Mouse (Mus musculus): Measurements from ENCODE around the gene Iqch.

Iqch gene

GRCm38 (mm10) chr9:63493746-63494145 is 108.5 kb downstream of the Iqch start:
- no peak for DNase-seq (ENCODE audit: low spot score)

DNA sequence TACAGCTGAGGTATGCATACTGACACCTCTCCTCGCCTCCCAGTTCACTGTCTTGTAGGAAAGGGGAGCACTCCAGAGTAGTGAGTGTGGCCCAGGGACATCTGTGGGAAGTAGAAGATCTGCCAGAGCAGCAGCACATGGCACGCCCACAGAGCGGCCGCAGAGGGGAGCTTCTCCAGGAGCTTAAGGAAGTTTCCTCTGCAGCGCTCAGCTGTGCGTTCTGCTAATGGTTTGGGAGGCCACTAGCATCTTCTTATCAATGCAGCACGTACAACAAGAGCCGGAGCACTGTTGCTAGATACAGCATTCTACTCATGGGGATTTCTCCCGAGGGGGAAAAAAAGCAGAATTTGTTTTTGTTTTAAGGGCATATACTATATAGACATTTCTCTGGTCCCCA is 110.0 kb downstream of the Iqch start:
- no peak for DNase-seq (ENCODE audit: low spot score)

GRCm38 (mm10) chr9:63490521-63491307 is 111.6 kb downstream of the Iqch start:
- no peak for DNase-seq (ENCODE audit: low spot score)

DNA sequence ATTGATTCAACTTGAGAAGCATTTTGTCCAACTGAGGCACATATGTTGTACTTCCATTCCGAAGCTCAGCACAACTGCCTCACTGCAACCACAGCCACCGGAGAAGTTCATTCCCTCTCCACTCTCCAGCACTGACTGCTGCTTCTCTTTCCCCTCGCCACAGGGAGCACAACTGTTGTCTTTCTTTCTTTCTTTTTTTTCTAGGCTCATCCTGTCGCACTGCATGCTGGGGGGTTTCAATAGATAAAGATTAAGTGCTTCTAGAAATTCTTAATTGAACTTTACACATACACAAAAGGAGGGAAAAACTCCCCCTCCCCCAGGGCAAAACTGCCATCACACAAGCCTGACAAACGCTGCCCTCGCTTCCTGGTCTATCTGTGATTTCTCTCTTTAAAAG is 113.1 kb downstream of the Iqch start:
- no peak for DNase-seq (ENCODE audit: low spot score)

- DNase-seq (ENCODE audit: low spot score): peak; percentile 34
Measured at GRCm38 (mm10) chr9:63465561-63465960, 136.7 kb downstream of the Iqch start.

DNA sequence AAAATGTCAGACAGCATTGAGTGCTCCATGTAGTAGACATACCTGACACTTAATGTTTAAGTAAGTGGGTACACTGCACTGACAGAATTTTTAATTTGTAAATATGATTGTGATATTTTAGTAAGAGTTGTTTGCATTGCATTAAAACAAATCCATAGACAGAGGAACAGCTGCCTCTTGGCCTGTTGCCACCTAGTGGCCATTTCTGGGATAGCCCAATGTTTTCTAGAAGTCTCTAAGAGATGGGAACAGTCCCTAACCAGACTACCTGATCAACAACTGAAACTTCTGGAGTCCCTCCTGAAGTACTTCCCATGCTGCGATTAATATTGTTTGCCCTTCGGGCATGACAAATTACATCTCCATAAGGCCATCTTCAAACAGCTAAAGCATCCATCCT is 140.0 kb downstream of the Iqch start:
- peak; percentile 86 for DNase-seq (ENCODE audit: low spot score)

- no peak for DNase-seq (ENCODE audit: low spot score)
Measured at GRCm38 (mm10) chr9:63456401-63456800, 145.9 kb downstream of the Iqch start.

- DNase-seq (ENCODE audit: low spot score): no peak
Measured at GRCm38 (mm10) chr9:63454341-63454740, 148.0 kb downstream of the Iqch start.

GRCm38 (mm10) chr9:63450531-63451030 is 151.7 kb downstream of the Iqch start:
- no peak for DNase-seq (ENCODE audit: low spot score)

- DNase-seq (ENCODE audit: low spot score): no peak
Measured at GRCm38 (mm10) chr9:63443695-63444094, 158.6 kb downstream of the Iqch start.

DNA sequence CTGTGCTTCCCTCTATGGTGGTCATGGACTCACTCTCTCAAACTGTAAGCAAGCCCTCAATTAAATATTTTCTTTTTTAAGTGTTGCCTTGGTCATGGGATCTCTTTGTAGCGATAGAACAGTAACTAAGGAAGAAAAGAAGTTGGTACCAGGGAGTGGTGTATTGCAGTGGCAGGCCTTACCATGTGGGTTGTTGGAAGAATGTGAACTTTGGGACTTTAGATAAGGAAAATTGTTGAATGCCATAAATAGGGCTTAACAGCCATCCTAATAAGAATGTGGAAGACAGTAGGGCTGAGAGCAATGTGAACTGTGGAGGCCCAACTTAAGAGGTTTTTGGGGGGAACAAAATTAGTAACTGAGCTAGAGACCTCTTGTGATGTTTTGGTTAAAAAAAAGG is 171.6 kb downstream of the Iqch start:
- no peak for DNase-seq (ENCODE audit: low spot score)

- DNase-seq (ENCODE audit: low spot score): no peak
Measured at GRCm38 (mm10) chr9:63421096-63421736, 181.1 kb downstream of the Iqch start.

GRCm38 (mm10) chr9:63420396-63420795 is 181.9 kb downstream of the Iqch start:
- no peak for DNase-seq (ENCODE audit: low spot score)

- DNase-seq (ENCODE audit: low spot score): no peak
Measured at GRCm38 (mm10) chr9:63400176-63400575, 202.1 kb downstream of the Iqch start.

DNA sequence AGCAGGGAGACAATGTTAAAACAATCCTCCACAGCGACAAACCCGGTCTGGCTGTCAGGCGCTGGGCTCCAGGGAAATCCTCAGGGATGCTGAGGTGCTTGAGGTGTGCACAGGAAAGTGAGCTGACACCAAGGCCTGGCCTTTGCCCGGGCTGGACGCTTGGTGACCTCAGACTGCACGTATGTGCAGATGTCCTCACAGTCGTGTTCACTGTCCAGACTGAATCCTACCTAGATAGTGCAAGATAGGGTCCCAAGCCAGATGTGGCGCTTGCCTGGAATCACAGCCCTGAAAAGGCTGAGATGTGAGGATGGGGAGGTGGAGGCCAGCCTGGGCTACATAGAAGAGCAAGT is 202.9 kb downstream of the Iqch start:
- DNase-seq (ENCODE audit: low spot score): no peak

GRCm38 (mm10) chr9:63398611-63399462 is 203.5 kb downstream of the Iqch start, which contains the start of gene 2300009A05Rik:
2300009A05Rik (minus strand) TSS chr9:63399246.
- DNase-seq (ENCODE audit: low spot score): peak; percentile 96

DNA sequence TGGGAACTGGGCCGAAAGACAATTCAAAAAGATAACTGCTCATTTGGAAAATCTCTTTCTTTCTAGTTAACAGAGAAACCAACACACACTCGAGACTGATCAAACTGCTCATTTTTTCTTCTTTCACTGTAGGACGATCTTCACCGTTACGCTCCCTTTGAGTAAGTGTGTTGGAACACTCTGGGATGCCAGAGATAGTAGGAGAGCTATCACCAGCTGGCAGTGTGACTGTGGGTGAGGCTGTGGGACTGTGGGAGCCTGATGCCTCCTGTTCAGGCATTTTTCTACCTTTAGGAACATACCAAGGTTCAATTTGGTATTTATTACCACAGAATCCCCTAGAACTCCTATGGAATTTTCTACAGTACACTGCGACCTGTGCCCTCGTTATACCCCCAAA is 206.7 kb downstream of the Iqch start:
- DNase-seq (ENCODE audit: low spot score): no peak

DNA sequence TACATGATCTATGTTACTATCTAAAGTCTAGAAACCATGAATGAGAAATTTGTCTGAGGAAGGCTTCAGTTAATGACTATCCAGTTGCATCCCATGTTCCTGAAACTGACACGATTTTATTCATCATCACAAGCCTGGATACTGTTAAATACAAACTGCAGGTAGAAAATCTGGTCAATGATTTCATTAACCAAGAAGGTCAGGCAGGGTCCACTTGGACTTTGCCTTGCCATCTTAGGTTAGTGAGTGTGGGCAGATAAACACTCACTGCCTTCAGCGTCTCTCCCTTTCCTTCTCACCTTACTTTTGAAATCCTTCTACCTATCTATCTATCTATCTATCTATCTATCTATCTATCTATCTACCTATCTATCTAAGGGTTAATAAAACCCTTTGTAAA is 211.0 kb downstream of the Iqch start:
- no peak for DNase-seq (ENCODE audit: low spot score)

DNA sequence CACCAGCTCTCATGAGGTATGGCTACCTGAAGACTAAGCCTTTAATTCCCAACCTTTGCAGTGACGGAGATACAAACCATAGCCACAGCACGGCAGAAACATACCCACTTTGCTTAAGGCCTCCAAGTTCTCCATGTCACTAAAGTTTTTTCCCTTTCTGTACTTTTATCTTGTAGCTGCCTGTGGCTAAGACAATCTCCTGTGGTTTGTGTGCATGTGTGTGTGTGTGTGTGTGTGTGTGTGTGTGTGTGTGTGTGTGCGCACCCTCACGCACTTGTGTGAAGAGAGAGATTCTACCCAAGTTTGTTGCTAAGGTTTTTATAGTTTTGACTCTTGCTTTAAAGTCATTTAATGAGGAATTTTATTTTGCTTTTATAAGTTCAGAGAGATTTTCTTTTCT is 219.5 kb downstream of the Iqch start:
- DNase-seq (ENCODE audit: low spot score): no peak

GRCm38 (mm10) chr9:63380326-63380725 is 222.0 kb downstream of the Iqch start:
- DNase-seq (ENCODE audit: low spot score): no peak

GRCm38 (mm10) chr9:63378174-63378573 is 224.1 kb downstream of the Iqch start:
- DNase-seq (ENCODE audit: low spot score): no peak

DNA sequence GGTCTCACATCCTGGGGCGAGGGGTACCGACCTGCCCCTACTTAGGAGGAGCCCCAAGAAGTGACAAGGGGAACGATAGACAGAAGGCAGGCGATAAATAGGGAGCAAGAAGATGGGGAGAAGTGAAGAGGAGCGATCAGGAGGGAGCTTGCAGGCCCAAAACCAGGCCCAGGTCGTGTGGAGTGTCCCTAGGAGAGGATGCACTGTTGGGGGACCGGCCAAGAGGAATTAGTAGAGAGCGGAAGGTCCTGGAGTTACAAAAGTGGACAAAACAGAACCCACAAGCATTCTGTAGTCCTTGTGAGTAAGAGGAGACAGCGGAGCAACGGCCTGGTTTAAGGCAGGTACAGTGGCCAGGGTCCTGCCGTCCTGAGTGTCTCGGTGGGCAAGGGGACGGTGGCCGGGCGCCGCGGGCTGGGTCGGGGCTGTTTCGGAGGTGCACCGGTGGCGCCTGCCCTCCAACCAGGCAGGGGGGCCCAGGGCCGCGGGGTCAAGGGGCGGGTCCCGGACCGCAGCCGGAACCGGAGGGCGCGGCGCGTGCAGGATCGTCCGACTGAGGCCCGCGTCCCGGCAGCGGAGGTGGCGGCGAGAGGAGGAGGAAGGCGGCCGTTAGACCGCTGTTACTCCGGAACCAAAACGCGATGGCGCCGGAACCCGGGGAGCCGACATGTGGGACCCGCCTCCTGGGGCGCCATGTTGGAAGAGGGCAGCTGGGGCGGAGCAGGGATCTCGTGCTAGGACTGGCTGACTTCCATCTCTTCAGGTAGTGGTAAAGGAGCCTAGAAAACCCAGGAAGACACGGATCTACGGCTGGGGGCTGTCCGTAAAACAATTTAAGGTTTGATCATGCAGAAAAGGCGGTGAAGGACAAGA is 224.8 kb downstream of the Iqch start, which contains the start of gene Map2k5:
Map2k5 (minus strand) TSS at position 633 of the 873 bp plus-strand sequence.
- peak; percentile 92 for DNase-seq (ENCODE audit: low spot score)

All from urinary bladder, postnatal 14 days (tissue).